Mouse (Mus musculus) mouse embryonic stem cell (cell line): Measurements from ENCODE around the gene Elmsan1.

Experiments used
- in situ Hi-C, 2 experiments: fragments of 300-500 bp; cut with MboI; formaldehyde crosslinking; loops; 1 replicate in 1 of 2; 3 replicates in 1 of 2; pipeline ENCODE4 v1.14.3; 2019 to 2020; ENCODE audit warnings: low sequenced_read_pairs in 2 of 2, low pct_unique_long_range_greater_than_20kb in 1 of 2, mixed read lengths in 1 of 2; ENCODE audit not compliant: unreplicated experiment in 1 of 2

Elmsan1 gene

GRCm38 (mm10) chr12:84219121-84219561, 460 bp upstream of the Elmsan1 start:
- in situ Hi-C loops: no loop called here

DNA sequence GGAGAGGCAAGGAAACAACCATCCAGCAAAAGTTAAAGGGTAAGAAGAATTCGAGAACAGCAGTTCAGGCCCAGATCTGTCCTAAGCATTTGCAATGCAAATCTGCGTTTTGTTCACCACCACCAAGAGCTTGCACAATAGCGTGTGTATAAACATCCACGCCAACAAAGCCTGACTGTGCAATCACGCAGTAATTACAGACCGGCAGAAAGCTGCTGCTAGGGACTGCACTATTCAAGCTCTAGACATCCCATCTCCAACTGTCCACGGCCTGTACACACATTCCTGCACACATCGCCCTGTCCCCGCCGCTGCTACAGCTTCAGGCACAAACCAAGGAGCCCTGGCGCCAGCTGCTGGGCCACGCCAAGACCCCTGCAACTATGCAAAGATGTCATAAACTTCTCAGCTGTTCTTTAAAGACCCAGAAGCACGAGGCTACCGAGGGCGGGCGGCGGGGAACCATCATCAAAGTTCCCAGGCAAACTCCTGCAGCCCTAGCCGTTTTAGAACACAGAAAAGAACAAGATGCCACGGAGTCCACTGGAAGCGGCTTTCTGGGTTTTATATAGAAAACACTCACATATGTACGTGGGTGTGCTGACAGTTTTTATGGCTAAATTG, 1.1 kb downstream of the Elmsan1 start:
- in situ Hi-C loops: no loop called here

DNA sequence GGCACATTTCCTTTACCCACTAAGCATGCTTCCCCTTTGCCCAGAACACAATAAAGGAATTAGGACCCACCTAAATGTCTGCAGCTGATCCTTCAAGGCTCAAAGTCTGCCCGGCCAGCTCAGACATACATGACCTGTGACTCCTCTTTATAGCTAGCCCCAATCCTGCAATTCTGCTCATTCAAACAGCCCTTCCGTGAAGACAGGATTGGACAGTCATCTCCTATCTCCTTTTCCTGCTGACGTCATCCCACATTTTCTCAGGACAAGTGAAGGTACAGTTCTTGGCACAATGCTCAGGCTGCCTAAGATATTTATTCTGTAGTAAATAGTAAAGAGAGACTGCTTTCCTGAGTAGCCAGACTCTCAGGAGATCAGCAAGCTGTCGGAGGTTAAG, 1.6 kb downstream of the Elmsan1 start:
- in situ Hi-C loops: no loop called here

DNA sequence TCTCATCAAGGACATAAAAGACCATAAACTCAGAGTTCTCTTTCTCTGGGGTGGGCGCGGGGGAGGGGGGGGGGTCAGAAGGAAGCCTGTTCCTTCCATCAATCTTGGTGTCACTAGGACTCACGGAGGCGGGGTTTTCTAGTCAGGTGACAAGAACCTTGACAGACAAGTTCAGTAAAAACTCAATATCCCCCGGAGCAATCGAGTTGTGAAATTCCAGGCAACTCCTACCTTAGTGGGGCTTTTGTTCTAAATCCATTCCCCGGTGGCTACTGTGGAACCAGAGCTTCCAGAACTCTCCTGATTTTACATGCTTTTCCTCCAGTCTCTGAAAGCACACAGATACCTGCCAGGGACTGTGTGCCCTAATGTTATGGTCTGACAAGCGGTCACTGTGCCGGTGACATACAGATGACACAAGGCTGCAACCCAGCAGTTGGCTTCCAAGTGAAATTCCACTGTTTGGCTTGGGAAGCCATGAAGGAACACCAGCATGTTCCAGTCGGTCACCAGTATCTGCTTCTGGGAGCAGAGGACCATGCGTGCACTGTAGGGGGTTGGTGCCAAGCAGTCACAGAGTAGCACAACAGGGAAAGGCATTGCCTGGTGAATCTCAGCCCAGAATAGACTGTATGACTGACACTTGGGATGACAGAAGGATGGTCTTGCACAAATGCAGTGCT, 2.8 kb downstream of the Elmsan1 start:
- in situ Hi-C loops: no loop called here

GRCm38 (mm10) chr12:84214495-84215175, 4.0 kb downstream of the Elmsan1 start:
- in situ Hi-C loops: no loop called here

GRCm38 (mm10) chr12:84212297-84212696, 6.4 kb downstream of the Elmsan1 start:
- in situ Hi-C loops: no loop called here

GRCm38 (mm10) chr12:84211021-84211538, 7.6 kb downstream of the Elmsan1 start:
- in situ Hi-C loops: no loop called here

DNA sequence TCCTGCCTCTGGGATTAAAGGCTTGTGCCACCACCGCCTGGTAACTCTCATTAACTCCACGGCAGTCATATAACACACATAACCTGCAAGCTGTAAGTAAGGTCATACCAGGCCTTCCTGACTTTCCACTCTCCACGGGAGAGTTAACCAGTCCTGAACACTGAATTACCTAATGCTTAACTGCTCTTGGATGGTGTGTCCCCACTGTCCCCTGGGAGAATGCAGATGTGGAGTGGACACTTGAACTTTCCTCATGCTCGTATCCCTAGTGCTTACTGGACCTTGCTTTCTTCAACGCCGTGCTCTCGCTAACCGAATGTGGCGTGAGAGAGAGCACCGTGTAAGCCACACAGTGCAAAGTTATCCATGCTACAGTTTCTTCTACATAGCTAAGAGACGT, 8.4 kb downstream of the Elmsan1 start:
- in situ Hi-C loops: no loop called here

DNA sequence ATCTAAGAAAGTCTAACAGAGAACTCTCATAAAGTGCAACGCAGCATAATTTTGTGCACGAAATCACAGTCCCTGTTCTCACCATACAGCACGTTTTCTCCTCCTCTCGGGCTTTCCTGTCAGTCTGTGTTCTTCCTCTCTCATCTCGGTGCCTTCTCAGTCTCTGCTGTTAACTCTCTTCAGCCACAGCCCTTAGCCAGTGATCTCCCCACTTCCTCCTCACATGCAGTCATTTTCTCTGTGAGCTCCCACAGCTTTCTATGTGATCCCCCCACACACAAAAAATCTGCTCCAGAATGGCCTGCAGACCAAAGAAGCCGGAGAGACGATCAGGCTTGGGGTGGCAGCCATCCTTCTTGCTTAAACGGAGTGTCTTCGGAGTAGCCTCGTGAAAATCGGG, 9.6 kb downstream of the Elmsan1 start:
- in situ Hi-C loops: no loop called here

- in situ Hi-C loops: no loop called here
These were observed 11.4 kb downstream of the Elmsan1 start for GRCm38 (mm10) chr12:84207209-84207817.

DNA sequence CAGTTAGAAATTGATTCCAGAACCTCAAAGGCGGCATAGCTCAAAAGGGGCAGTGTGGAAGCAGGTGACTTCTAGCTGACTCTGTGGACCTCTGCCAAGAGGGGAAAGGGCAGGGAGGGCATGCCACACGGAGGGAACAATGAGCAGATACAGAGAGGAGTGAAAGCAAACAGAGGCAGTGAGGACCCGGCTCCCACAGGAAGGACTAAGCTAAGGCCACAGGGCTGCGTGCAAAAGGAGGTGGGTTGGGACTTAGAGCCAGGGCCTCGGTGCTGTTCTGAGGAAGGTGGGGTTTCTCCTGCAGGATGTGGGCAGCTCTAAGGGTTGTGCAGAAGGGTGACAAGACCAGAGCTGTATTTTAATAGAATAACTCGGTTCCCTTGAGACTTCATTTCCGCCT, 12.2 kb downstream of the Elmsan1 start:
- in situ Hi-C loops: no loop called here

DNA sequence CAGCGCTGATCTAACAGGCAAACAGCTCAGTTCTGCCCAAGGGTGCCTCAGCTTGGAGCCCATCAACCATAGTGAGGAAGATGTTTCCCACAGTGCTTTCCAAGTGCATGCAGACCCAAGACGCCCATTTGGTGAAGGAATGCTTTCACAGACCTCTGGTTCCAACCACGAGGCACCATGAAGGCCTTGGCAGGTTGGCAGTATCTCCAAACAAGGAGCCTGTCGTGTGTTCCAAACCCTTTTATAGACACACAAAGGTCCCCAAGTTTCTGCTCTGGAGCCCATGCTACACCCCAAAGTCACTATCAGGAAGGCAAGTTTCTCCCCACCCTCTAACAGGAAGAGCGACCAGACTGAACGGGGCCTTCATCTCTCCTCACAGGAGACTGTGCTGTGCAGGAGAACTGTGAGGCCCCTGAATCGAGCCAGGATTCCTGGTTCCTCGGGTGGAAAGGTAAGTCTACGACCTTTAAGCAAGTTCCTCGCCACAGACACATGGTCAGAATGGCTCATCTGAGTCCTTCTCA, 13.0 kb downstream of the Elmsan1 start:
- in situ Hi-C loops: no loop called here

GRCm38 (mm10) chr12:84204662-84205061, 14.0 kb downstream of the Elmsan1 start:
- in situ Hi-C loops: no loop called here

DNA sequence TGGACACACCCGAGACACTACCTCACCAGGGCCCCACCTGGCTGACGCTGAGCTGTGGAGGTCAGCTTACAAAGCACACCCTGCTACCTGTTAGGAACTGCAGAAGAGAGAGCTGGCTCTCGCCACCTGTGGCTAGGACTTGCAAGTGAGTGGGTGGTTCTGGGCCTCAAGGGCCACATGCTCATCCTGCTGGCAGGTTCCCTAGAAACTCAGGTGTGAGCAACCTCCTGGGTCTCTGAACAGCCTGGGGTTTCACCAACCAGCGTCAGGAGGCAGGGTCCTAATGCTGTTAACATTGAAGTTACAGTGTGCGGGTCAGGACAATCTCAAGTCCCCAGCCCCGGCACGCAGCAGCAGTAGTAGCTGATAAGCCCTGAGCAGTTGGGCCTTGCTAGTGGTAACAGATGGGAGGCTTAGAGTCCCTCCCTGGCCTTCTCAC, 14.9 kb downstream of the Elmsan1 start:
- in situ Hi-C loops: no loop called here

- in situ Hi-C loops: no loop called here
These were observed 15.4 kb downstream of the Elmsan1 start for GRCm38 (mm10) chr12:84203170-84203777.

- in situ Hi-C loops: no loop called here
These were observed 16.1 kb downstream of the Elmsan1 start for GRCm38 (mm10) chr12:84202561-84202960.

- in situ Hi-C loops: no loop called here
These were observed 16.8 kb downstream of the Elmsan1 start for GRCm38 (mm10) chr12:84201686-84202484.

- in situ Hi-C loops: no loop called here
These were observed 17.5 kb downstream of the Elmsan1 start for GRCm38 (mm10) chr12:84201222-84201621.
